Mouse (Mus musculus): ENCODE data around the gene Retreg1. TPM values are rescaled to one million over a fixed set of nuclear protein-coding genes. Genes with fewer than 3 reads are reported as not detected.
"Not testable (repeated sequence)": the region's sequence is repeated elsewhere in the genome, so short reads cannot be mapped to it uniquely, and the experiment has no call there.

The Retreg1 gene
- polyA plus RNA-seq, 1 experiment: 24.3 TPM

GRCm38 (mm10) chr15:25984067-25984733, 141.2 kb downstream of the Retreg1 start, which contains the start of gene Zfp622:
Zfp622 (plus strand) TSS chr15:25984366.
- Histone ChIP-seq H3K4me3 (ENCODE audit: insufficient read depth, low read length) (peak within 1 kb of the TSS; percentile 48), H3K4me1 (ENCODE audit: control insufficient read depth, insufficient read depth, low read length) (peaks cover 5% of the 10 kb centered on the region; the same call in 1 of the 2 replicates), H3K27ac (ENCODE audit: insufficient read depth, low read length) (peak within 1 kb of the TSS; percentile 44)
- TF ChIP-seq CTCF (IDR thresholded peaks at IDR 0.05; ENCODE audit: extremely low read depth, insufficient read depth, low read length) (no peak), POLR2A (IDR thresholded peaks at IDR 0.05; ENCODE audit: extremely low read depth, insufficient read depth, low read length) (peak; percentile 97)

- Histone ChIP-seq H3K4me3 (ENCODE audit: insufficient read depth, low read length) (peak overlapping the region; percentile 48), H3K27ac (ENCODE audit: insufficient read depth, low read length) (peak overlapping the region; percentile 44), H3K4me1 (ENCODE audit: control insufficient read depth, insufficient read depth, low read length) (peaks cover 5% of the 10 kb centered on the region; the same call in 1 of the 2 replicates)
- TF ChIP-seq CTCF (IDR thresholded peaks at IDR 0.05; ENCODE audit: extremely low read depth, insufficient read depth, low read length): no peak
- TF ChIP-seq POLR2A (IDR thresholded peaks at IDR 0.05; ENCODE audit: extremely low read depth, insufficient read depth, low read length): no peak
These were observed 141.9 kb downstream of the Retreg1 start for GRCm38 (mm10) chr15:25984734-25985492.

GRCm38 (mm10) chr15:25992992-25993727, 150.2 kb downstream of the Retreg1 start:
- no peak overlapping the region for H3K4me3 ChIP-seq (ENCODE audit: insufficient read depth, low read length)
- H3K27ac ChIP-seq (ENCODE audit: insufficient read depth, low read length): no peak overlapping the region
- H3K4me1 ChIP-seq (ENCODE audit: control insufficient read depth, insufficient read depth, low read length): no peaks in the 10 kb centered on the region
- TF ChIP-seq CTCF (IDR thresholded peaks at IDR 0.05; ENCODE audit: extremely low read depth, insufficient read depth, low read length): peak; percentile 49; the same call in 1 of the 2 replicates
- no peak for TF ChIP-seq POLR2A (IDR thresholded peaks at IDR 0.05; ENCODE audit: extremely low read depth, insufficient read depth, low read length)

- Histone ChIP-seq H3K4me3 (ENCODE audit: insufficient read depth, low read length) (no peak overlapping the region), H3K27ac (ENCODE audit: insufficient read depth, low read length) (no peak overlapping the region), H3K4me1 (ENCODE audit: control insufficient read depth, insufficient read depth, low read length) (no peaks in the 10 kb centered on the region)
- TF ChIP-seq CTCF (IDR thresholded peaks at IDR 0.05; ENCODE audit: extremely low read depth, insufficient read depth, low read length) (peak; percentile 13; the same call in 1 of the 2 replicates), POLR2A (IDR thresholded peaks at IDR 0.05; ENCODE audit: extremely low read depth, insufficient read depth, low read length) (no peak)
These were observed 152.5 kb downstream of the Retreg1 start for GRCm38 (mm10) chr15:25995521-25995920.

GRCm38 (mm10) chr15:25999545-25999944, 156.6 kb downstream of the Retreg1 start:
- H3K4me3 ChIP-seq (ENCODE audit: insufficient read depth, low read length); H3K27ac ChIP-seq (ENCODE audit: insufficient read depth, low read length); H3K4me1 ChIP-seq (ENCODE audit: control insufficient read depth, insufficient read depth, low read length): not testable (repeated sequence)

GRCm38 (mm10) chr15:26008621-26009020, 165.6 kb downstream of the Retreg1 start:
- TF ChIP-seq POLR2A (IDR thresholded peaks at IDR 0.05; ENCODE audit: extremely low read depth, insufficient read depth, low read length): no peak
- no peak for TF ChIP-seq CTCF (IDR thresholded peaks at IDR 0.05; ENCODE audit: extremely low read depth, insufficient read depth, low read length)
- Histone ChIP-seq H3K4me1 (ENCODE audit: control insufficient read depth, insufficient read depth, low read length) (no peaks in the 10 kb centered on the region), H3K27ac (ENCODE audit: insufficient read depth, low read length) (no peak overlapping the region), H3K4me3 (ENCODE audit: insufficient read depth, low read length) (no peak overlapping the region)

GRCm38 (mm10) chr15:26012891-26013290, 169.9 kb downstream of the Retreg1 start:
- Histone ChIP-seq H3K4me1 (ENCODE audit: control insufficient read depth, insufficient read depth, low read length) (no peaks in the 10 kb centered on the region), H3K27ac (ENCODE audit: insufficient read depth, low read length) (no peak overlapping the region), H3K4me3 (ENCODE audit: insufficient read depth, low read length) (no peak overlapping the region)
- TF ChIP-seq CTCF (IDR thresholded peaks at IDR 0.05; ENCODE audit: extremely low read depth, insufficient read depth, low read length): no peak
- no peak for TF ChIP-seq POLR2A (IDR thresholded peaks at IDR 0.05; ENCODE audit: extremely low read depth, insufficient read depth, low read length)

GRCm38 (mm10) chr15:26015979-26016665, 173.1 kb downstream of the Retreg1 start:
- no peak for TF ChIP-seq CTCF (IDR thresholded peaks at IDR 0.05; ENCODE audit: extremely low read depth, insufficient read depth, low read length)
- TF ChIP-seq POLR2A (IDR thresholded peaks at IDR 0.05; ENCODE audit: extremely low read depth, insufficient read depth, low read length): no peak
- H3K4me1 ChIP-seq (ENCODE audit: control insufficient read depth, insufficient read depth, low read length): no peaks in the 10 kb centered on the region

GRCm38 (mm10) chr15:26021721-26022120, 178.7 kb downstream of the Retreg1 start:
- H3K4me1 ChIP-seq (ENCODE audit: control insufficient read depth, insufficient read depth, low read length): no peaks in the 10 kb centered on the region
- TF ChIP-seq POLR2A (IDR thresholded peaks at IDR 0.05; ENCODE audit: extremely low read depth, insufficient read depth, low read length) (no peak), CTCF (IDR thresholded peaks at IDR 0.05; ENCODE audit: extremely low read depth, insufficient read depth, low read length) (no peak)
- H3K4me3 ChIP-seq (ENCODE audit: insufficient read depth, low read length): no peak overlapping the region

More at GRCm38 (mm10) chr15:26015979-26016665, 173.1 kb downstream of the Retreg1 start:
- Histone ChIP-seq H3K27ac (ENCODE audit: insufficient read depth, low read length) (no peak overlapping the region), H3K4me3 (ENCODE audit: insufficient read depth, low read length) (no peak overlapping the region)

More at GRCm38 (mm10) chr15:26021721-26022120, 178.7 kb downstream of the Retreg1 start:
- no peak overlapping the region for H3K27ac ChIP-seq (ENCODE audit: insufficient read depth, low read length)

All from cortical plate, adult 2 months (tissue).